Comparison of ENCODE assay signal across 9 mouse cellular contexts in the genomic region with DNA sequence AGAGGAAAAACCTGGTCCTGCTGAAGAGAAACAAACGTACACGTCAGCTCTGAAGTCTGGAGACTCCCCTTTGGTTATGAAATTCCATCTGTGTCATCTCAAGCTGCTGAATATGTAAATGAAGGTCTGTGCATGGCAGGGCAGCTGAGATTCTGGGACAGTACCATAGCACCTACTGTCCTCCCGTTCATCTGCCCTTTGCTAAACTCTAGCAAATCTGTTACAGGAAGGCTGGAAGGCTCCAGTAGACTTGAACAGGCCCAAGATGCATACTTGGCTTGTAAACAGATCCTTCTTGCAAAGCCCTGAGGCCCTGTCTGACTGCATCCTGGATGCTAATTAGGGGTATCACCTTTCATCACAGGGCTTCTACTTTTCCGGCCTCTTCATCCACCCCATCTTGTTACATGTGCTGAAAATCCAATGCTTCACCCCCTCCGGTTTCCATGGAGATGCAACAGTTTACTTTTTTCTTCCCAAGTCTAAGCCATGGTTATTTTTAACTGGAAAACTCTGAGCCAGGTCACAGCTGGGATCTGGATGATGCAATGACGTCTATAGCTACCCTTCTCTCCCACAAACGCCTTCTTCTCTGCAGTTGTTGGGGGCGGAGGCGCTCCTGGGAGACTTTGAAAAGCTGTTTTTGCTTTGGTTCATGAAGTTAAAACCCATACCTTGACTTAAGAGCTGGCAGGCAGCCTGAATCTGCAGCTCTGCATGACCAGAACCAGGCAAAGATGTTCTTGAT. TPM values are rescaled to one million over a fixed set of nuclear protein-coding genes. Genes with fewer than 3 reads are reported as not detected.
DNase-seq lines count a peak whose midpoint lies in the region; ATAC-seq lines count a peak whose summit lies in the region.
"Had no signal": no experiment of that assay in that cellular context is flagged by ENCODE, and none has a peak within 500 bp of the region (broad histone marks: within the 10 kb centered on the region; RNA-seq: fewer than 3 reads in every experiment).

No protein-coding gene starts in this region.

- DNase-seq in liver, embryonic 11.5 days (ENCODE audit: low spot score), result no peak
- DNase-seq in forelimb bud, embryonic 11.5 days (ENCODE audit: low read depth, low spot score), result peak; percentile 59
- peak; percentile 81 to 83 for DNase-seq in left cerebral cortex, adult 9 months (ENCODE audit: low spot score in 2 of 2)
- DNase-seq in yolk sac, embryonic 10.5 days (ENCODE audit: low spot score), result peak; percentile 59
- no peak for DNase-seq in spleen, postnatal 4 days (ENCODE audit: low spot score in 2 of 2)
- DNase-seq in layer of hippocampus, postnatal 36 days, result no peak

- H3K4me1 ChIP-seq in liver, embryonic 16.5 days (ENCODE audit: control insufficient read depth, low read depth, low read length), result peaks cover 6% of the 10 kb centered on the region
- no peaks in the 10 kb centered on the region for H3K4me1 ChIP-seq in liver, embryonic 11.5 days (replicated peaks; ENCODE audit: control insufficient read depth, insufficient read depth, low read length)
- peaks cover 11% of the 10 kb centered on the region for H3K4me1 ChIP-seq in liver, embryonic 12.5 days

- H3K4me3 ChIP-seq in liver, embryonic 16.5 days (ENCODE audit: low read depth, low read length), result no peak overlapping the region
- H3K4me3 ChIP-seq in liver, embryonic 11.5 days (ENCODE audit: low read depth, low read length), result no peak overlapping the region
- H3K4me3 ChIP-seq in liver, embryonic 12.5 days, result no peak overlapping the region
- H3K4me3 ChIP-seq: neural tube, embryonic 13.5 days had no signal

- 0 out of 2 replicates have a peak, but pooled peaks have one; percentile 30 for ATAC-seq in liver, embryonic 16.5 days (ENCODE audit: low read depth)
- ATAC-seq in liver, embryonic 11.5 days (replicated peaks; ENCODE audit: low FRiP score), result no peak
- ATAC-seq in liver, embryonic 12.5 days, result no peak

- no peaks in the 10 kb centered on the region for H3K9me3 ChIP-seq in liver, embryonic 16.5 days (replicated peaks; ENCODE audit: control insufficient read depth, low read length)
- no peaks in the 10 kb centered on the region for H3K9me3 ChIP-seq in liver, embryonic 11.5 days (ENCODE audit: control insufficient read depth, low read length)
- no peaks in the 10 kb centered on the region for H3K9me3 ChIP-seq in liver, embryonic 12.5 days (replicated peaks)
- H3K9me3 ChIP-seq: neural tube, embryonic 13.5 days had no signal

- no peak overlapping the region for H3K9ac ChIP-seq in liver, embryonic 16.5 days (ENCODE audit: low read depth, low read length)
- H3K9ac ChIP-seq in liver, embryonic 11.5 days (ENCODE audit: low read depth, low read length), result no peak overlapping the region
- no peak overlapping the region for H3K9ac ChIP-seq in liver, embryonic 12.5 days
- H3K9ac ChIP-seq: neural tube, embryonic 13.5 days had no signal

- H3K4me2 ChIP-seq in liver, embryonic 16.5 days (ENCODE audit: low read depth, low read length), result no peak overlapping the region
- no peak overlapping the region for H3K4me2 ChIP-seq in liver, embryonic 11.5 days
- H3K4me2 ChIP-seq in liver, embryonic 12.5 days, result no peak overlapping the region
- H3K4me2 ChIP-seq: neural tube, embryonic 13.5 days had no signal

- no peak overlapping the region for H3K27ac ChIP-seq in liver, embryonic 16.5 days (ENCODE audit: low read length)
- no peak overlapping the region for H3K27ac ChIP-seq in liver, embryonic 11.5 days (ENCODE audit: low read depth, low read length)
- no peak overlapping the region for H3K27ac ChIP-seq in liver, embryonic 12.5 days
- H3K27ac ChIP-seq: neural tube, embryonic 13.5 days had no signal

- WGBS in liver, embryonic 16.5 days (ENCODE audit: insufficient replicate concordance), result 45% methylated on average over 9 of the region's 9 CpGs
- WGBS in liver, embryonic 11.5 days, result 53% methylated on average over 9 of the region's 9 CpGs
- 45% methylated on average over 9 of the region's 9 CpGs for WGBS in liver, embryonic 12.5 days (ENCODE audit: insufficient replicate concordance)

- H3K36me3 ChIP-seq in liver, embryonic 16.5 days (ENCODE audit: control insufficient read depth, insufficient read depth), result no peaks in the 10 kb centered on the region
- no peaks in the 10 kb centered on the region for H3K36me3 ChIP-seq in liver, embryonic 11.5 days (ENCODE audit: control insufficient read depth, insufficient read depth, low read length)
- H3K36me3 ChIP-seq in liver, embryonic 12.5 days, result peaks cover under 1% of the 10 kb centered on the region; the same call in 1 of the 2 replicates

- H3K27me3 ChIP-seq in liver, embryonic 16.5 days (ENCODE audit: control insufficient read depth, insufficient read depth, low read depth, low read length), result peaks cover 20% of the 10 kb centered on the region
- peaks cover 16% of the 10 kb centered on the region for H3K27me3 ChIP-seq in liver, embryonic 11.5 days (replicated peaks; ENCODE audit: control insufficient read depth, insufficient read depth, low read length)
- peaks cover 47% of the 10 kb centered on the region for H3K27me3 ChIP-seq in liver, embryonic 12.5 days (replicated peaks)

RNA-seq across cellular contexts. Expression of a gene that starts 4.0 kb away (rescaled TPM):
- polyA plus RNA-seq in liver, embryonic 16.5 days (2015; fragmentation: Nextera tagmentation; extraction: Ambion mirVana), result 1.5 and 1.8 TPM in 2 replicates
- 1.7 and 2.2 TPM in 2 replicates for polyA plus RNA-seq in liver, embryonic 11.5 days (2014; fragmentation: Nextera tagmentation; extraction: Ambion mirVana)
- 1.1 TPM in 2 replicates for polyA plus RNA-seq in liver, embryonic 12.5 days (2016; fragmentation: Nextera tagmentation; extraction: Ambion mirVana)
- total RNA-seq in layer of hippocampus, postnatal 36 days (2021), result 10 to 100 TPM; 30.2 to 34.3 TPM

RNA-seq across cellular contexts. Expression of a gene that starts 56.3 kb away (rescaled TPM):
- 7.7 and 7.9 TPM in 2 replicates for polyA plus RNA-seq in liver, embryonic 16.5 days (2015; fragmentation: Nextera tagmentation; extraction: Ambion mirVana)
- polyA plus RNA-seq in liver, embryonic 11.5 days (2014; fragmentation: Nextera tagmentation; extraction: Ambion mirVana), result 30.6 and 32.7 TPM in 2 replicates
- polyA plus RNA-seq in liver, embryonic 12.5 days (2016; fragmentation: Nextera tagmentation; extraction: Ambion mirVana), result 16.2 and 16.7 TPM in 2 replicates
- 10 to 100 TPM; 28.6 to 32.9 TPM for total RNA-seq in layer of hippocampus, postnatal 36 days (2021)

RNA-seq across cellular contexts. Expression of a gene that starts 56.4 kb away (rescaled TPM):
- 6.0 and 6.7 TPM in 2 replicates for polyA plus RNA-seq in liver, embryonic 16.5 days (2015; fragmentation: Nextera tagmentation; extraction: Ambion mirVana)
- polyA plus RNA-seq in liver, embryonic 11.5 days (2014; fragmentation: Nextera tagmentation; extraction: Ambion mirVana), result 17.0 and 20.4 TPM in 2 replicates
- polyA plus RNA-seq in liver, embryonic 12.5 days (2016; fragmentation: Nextera tagmentation; extraction: Ambion mirVana), result 11.8 and 12.6 TPM in 2 replicates
- total RNA-seq in layer of hippocampus, postnatal 36 days (2021), result 10 to 100 TPM; 71.1 to 73.3 TPM

Comparison
In these comparisons a context has a peak if more than half of its experiments do, and no peak if none do; other contexts are left out.
1. DNase-seq: peak in forelimb bud, embryonic 11.5 days (single experiment), left cerebral cortex, adult 9 months (2 of 2) and yolk sac, embryonic 10.5 days (single experiment); none in liver, embryonic 11.5 days (single experiment), spleen, postnatal 4 days (0 of 2) and layer of hippocampus, postnatal 36 days (0 of 2).